Mouse (Mus musculus): ENCODE measurements at regions not wholly inside any gene's neighbourhood (a gene's known extent, or its start where the extent isn't known, plus 50 kb on each side); places are given as distances from the start of the nearest gene placed in this dataset.

DNA sequence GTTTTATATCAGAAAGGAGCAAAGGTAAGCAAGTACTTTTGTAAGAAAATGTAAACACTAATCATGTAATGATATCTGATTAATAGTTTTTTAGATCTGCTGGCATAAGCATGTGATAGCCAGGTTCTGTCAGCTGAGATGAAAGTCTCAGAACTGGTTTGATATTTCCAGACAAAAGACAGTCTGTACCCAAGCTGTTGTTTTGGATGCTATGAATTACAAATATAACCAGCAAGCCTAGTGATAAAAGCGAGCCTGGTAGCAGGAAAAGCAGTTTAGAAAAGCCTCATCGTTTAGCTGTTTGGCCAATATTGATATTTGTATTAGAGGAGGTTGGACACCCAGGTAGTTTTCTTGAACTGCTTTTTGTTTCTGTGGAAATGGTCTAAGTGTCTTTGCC, 290.6 kb downstream of the Gpam start:
- TF ChIP-seq POLR2A (IDR thresholded peaks at IDR 0.05; ENCODE audit: extremely low read depth, insufficient read depth, low read length) (no peak), CTCF (IDR thresholded peaks at IDR 0.05; ENCODE audit: extremely low read depth, insufficient read depth, low read length) (no peak)
